Mouse (Mus musculus) forebrain, embryonic 10.5 days (tissue): Measurements from ENCODE around the gene Tex44. TPM values are rescaled to one million over a fixed set of nuclear protein-coding genes. Genes with fewer than 3 reads are reported as not detected.
"Not testable (repeated sequence)": the region's sequence is repeated elsewhere in the genome, so short reads cannot be mapped to it uniquely, and the experiment has no call there.

Experiments used
- DNase-seq: peaks from one replicate; pipeline ENCODE4 v3.0.0-alpha.2; 2017; ENCODE audit warnings: low spot score; ENCODE audit errors: extremely low spot score
- H3K27ac ChIP-seq: fragments of 300-500 bp; sonication (generic); 2 replicates; pipeline ENCODE4 v1.5.1; 2016; ENCODE audit warnings: mild to moderate bottlenecking
- H3K27me3 ChIP-seq: fragments of 300-500 bp; sonication (generic); 2 replicates; pipeline ENCODE4 v1.6.1; 2016; ENCODE audit warnings: mild to moderate bottlenecking; ENCODE audit not compliant: poor library complexity, severe bottlenecking
- H3K36me3 ChIP-seq: fragments of 300-500 bp; sonication (generic); replicated peaks from 2 replicates; pipeline ENCODE4 v1.6.1; 2016; ENCODE audit warnings: mild to moderate bottlenecking, moderate library complexity
- H3K4me1 ChIP-seq: fragments of 300-500 bp; sonication (generic); 2 replicates; pipeline ENCODE4 v1.6.1; 2016
- H3K4me3 ChIP-seq: fragments of 300-500 bp; sonication (generic); 2 replicates; pipeline ENCODE4 v1.5.1; 2016; ENCODE audit warnings: mild to moderate bottlenecking, moderate library complexity
- H3K9me3 ChIP-seq: fragments of 300-500 bp; sonication (generic); 2 replicates; pipeline ENCODE4 v1.6.1; 2016; ENCODE audit warnings: mild to moderate bottlenecking, moderate library complexity
- WGBS: fragments of 180-500 bp; shearing (Covaris S2); methylation state at CpG from one replicate; pipeline ENCODE4 v1.1.7; 2016; 5-methylcytosine and 5-hydroxymethylcytosine counted together
- polyA plus RNA-seq: library from polyadenylated mRNA; unstranded; fragments of >200 nt; fragmentation: Nextera tagmentation; extraction: Ambion mirVana; gene quantifications from 2 replicates; pipeline ENCODE4 v1.2.1, GENCODE M21; 2016

The Tex44 gene
- polyA plus RNA-seq, 1 experiment from 2014 or later, result not detected

DNA sequence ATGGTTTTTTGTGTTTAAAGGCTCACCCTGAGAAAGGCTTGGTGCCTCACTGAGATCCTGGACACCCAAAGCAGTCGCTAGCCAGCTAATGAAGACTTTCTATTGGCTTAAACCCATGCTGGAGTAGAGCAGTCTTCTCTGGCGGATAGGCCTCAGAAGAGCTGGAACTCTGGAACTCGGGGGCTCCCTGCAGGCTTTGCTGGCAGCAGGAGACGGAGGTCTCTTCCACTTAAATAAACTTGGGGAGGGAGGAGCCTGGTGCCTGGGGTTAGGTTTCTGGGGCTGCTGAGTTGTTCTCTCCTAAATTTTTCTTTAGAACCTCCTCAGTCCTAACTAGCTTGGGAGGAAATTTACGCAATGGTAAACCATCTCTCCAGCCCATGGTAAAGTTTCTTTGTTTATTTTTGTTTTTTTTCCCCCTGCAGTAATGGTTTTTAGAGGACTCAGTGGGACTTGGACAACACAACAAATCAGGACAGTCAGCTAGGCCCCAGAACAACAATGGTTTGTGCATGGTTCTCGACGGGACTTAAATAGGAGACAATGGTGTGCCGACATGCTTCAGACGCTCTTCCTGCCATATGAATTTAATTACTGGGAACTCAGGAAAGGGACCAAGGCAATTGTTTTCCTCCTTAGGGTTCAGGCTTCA is 38.2 kb downstream of the Tex44 start:
- 62% methylated on average over 9 of the region's 9 CpGs for WGBS
- H3K36me3 ChIP-seq, result no peaks in the 10 kb centered on the region
- peaks cover 11% of the 10 kb centered on the region for H3K4me1 ChIP-seq
- peak overlapping the region; percentile 86 for H3K27ac ChIP-seq
- no peaks in the 10 kb centered on the region for H3K27me3 ChIP-seq
- no peak overlapping the region for H3K4me3 ChIP-seq
- H3K9me3 ChIP-seq, result peaks cover 7% of the 10 kb centered on the region; the same call in 1 of the 2 replicates
- DNase-seq, result no peak

DNA sequence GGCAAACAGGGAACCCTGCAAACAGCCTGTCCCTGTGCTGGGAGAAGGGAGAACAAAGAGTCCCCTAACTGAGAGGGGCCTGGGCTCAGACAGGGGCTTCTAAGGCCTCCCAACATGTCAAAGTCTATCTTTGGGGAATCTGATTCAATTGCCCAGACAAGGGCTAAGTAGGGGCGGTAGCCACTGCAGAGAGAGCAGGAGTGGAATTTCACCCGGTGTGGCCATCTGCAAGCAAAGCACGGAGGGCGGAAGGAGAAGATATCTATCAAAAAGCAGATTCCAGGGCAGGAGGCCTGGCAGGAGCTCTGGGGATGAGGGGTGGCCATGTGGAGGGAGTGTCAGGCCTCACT is 38.7 kb downstream of the Tex44 start:
- H3K27me3 ChIP-seq, result no peaks in the 10 kb centered on the region
- peaks cover 11% of the 10 kb centered on the region for H3K4me1 ChIP-seq
- H3K4me3 ChIP-seq, result no peak overlapping the region
- no peaks in the 10 kb centered on the region for H3K36me3 ChIP-seq
- peak overlapping the region; percentile 86 for H3K27ac ChIP-seq
- DNase-seq, result no peak
- H3K9me3 ChIP-seq, result peaks cover 7% of the 10 kb centered on the region; the same call in 1 of the 2 replicates
- WGBS, result 55% methylated on average over 4 of the region's 4 CpGs

DNA sequence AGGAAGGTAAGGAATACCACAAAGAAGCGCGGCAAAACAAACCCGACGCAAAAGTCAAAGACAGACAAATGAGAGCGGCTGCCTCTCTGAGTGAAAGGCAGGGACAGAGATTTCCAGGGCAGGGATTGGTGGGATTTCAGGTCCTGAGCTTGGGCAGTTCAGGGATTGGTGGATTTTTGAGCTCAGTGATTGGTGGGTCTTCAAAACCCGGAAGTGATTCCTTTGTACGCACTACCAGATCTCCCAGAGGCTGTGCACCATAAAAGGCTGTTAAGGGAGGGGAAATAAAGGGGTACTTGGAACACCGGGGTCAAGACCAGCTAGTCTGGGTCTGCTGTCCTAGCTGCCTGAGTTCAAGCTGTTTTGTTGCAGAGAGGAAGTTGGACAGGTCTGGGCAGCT is 41.3 kb downstream of the Tex44 start:
- 91% methylated on average over 8 of the region's 8 CpGs for WGBS
- H3K4me1 ChIP-seq, result peaks cover 23% of the 10 kb centered on the region
- H3K9me3 ChIP-seq, result peaks cover 4% of the 10 kb centered on the region; the same call in 1 of the 2 replicates
- no peak overlapping the region for H3K4me3 ChIP-seq
- no peak for DNase-seq
- H3K27me3 ChIP-seq, result no peaks in the 10 kb centered on the region
- H3K27ac ChIP-seq, result no peak overlapping the region
- H3K36me3 ChIP-seq, result no peaks in the 10 kb centered on the region

DNA sequence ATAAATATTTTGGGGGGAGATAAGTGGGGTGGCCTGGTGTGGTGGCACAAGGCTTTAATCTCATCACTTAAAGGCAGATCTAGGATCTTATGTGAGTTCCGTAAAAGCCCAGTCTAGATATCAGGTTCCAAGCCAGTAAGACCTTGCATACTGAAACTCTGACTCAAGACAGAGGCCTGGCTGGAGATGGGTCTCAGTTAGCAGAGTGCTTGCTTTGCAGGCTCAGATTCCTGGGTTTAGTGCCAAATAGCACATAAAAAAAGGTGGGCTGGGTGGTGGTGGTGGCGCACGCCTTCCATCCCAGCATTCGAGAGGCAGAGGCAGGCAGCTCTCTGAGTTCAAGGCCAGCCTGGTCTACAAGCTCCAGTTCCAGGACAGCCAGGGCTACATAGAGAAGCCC is 43.7 kb downstream of the Tex44 start:
- H3K36me3 ChIP-seq, result no peaks in the 10 kb centered on the region
- H3K4me3 ChIP-seq, result no peak overlapping the region
- peaks cover 4% of the 10 kb centered on the region; the same call in 1 of the 2 replicates for H3K9me3 ChIP-seq
- no peak for DNase-seq
- H3K27me3 ChIP-seq, result no peaks in the 10 kb centered on the region
- WGBS, result 96% methylated on average over 4 of the region's 4 CpGs
- H3K4me1 ChIP-seq, result peaks cover 20% of the 10 kb centered on the region
- H3K27ac ChIP-seq, result no peak overlapping the region

DNA sequence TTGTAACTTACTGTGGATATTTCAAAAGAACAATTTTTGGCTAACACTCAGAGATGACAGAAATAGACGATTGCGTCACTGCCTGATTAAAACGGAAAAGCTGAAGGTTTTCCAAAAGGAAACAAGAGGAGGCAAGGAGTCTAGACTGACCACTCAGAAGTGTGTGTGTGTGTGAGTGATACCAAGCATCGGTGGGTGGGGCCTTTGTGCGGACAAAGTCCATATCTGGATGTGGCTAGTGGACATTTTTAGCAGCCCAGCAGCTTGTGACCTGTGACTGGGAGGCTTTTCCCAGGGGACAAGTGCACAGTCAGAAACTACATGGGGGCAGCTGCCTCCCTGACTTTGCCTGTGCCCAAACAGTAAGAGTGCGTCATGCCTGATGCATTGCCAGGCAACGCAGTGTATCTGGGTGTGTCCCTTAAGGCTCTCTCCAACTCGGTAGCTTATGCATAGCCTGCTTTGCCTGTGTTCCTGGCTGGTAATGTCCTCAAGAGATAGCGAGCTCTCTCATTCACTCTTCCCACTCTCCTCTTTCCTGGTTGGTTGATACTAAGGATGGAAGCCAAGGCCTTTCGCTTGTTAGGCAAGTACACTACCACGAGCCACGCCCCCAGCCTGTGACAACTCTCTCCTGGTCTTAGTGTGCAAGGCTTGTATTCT is 44.5 kb downstream of the Tex44 start:
- DNase-seq, result no peak
- H3K36me3 ChIP-seq, result no peaks in the 10 kb centered on the region
- WGBS, result 86% methylated on average over 12 of the region's 12 CpGs

DNA sequence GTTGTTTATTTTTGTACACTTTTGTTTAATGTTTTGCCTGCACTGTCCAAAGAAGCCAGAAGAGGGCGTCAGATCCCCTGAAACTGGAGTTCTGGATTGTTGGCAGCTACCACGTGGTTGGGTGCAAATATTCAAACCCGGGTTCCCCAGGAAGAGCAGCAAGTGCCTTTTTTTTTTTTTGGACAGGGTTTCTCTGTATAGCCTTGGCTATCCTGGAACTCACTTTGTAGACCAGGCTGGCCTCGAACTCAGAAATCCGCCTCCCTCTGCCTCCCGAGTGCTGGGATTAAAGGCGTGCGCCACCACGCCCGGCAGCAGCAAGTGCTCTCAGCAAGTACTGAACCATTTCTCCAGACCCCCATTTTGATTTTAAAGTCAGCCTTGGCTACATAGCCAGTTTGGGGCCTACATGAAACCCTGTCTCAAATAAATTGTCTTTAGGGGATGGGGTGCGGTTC is 45.4 kb downstream of the Tex44 start:
- not testable (repeated sequence) for H3K4me3 ChIP-seq, H3K36me3 ChIP-seq, H3K27me3 ChIP-seq, H3K9me3 ChIP-seq, DNase-seq
- peak overlapping the region; percentile 79 for H3K27ac ChIP-seq
- H3K4me1 ChIP-seq, result peaks cover 18% of the 10 kb centered on the region
- WGBS, result 73% methylated on average over 11 of the region's 11 CpGs

More for the DNA sequence above, 44.5 kb downstream of the Tex44 start:
- H3K27me3 ChIP-seq, result no peaks in the 10 kb centered on the region
- peak overlapping the region; percentile 58; the same call in 1 of the 2 replicates for H3K27ac ChIP-seq
- peaks cover 4% of the 10 kb centered on the region; the same call in 1 of the 2 replicates for H3K9me3 ChIP-seq
- H3K4me3 ChIP-seq, result no peak overlapping the region
- peaks cover 18% of the 10 kb centered on the region for H3K4me1 ChIP-seq

DNA sequence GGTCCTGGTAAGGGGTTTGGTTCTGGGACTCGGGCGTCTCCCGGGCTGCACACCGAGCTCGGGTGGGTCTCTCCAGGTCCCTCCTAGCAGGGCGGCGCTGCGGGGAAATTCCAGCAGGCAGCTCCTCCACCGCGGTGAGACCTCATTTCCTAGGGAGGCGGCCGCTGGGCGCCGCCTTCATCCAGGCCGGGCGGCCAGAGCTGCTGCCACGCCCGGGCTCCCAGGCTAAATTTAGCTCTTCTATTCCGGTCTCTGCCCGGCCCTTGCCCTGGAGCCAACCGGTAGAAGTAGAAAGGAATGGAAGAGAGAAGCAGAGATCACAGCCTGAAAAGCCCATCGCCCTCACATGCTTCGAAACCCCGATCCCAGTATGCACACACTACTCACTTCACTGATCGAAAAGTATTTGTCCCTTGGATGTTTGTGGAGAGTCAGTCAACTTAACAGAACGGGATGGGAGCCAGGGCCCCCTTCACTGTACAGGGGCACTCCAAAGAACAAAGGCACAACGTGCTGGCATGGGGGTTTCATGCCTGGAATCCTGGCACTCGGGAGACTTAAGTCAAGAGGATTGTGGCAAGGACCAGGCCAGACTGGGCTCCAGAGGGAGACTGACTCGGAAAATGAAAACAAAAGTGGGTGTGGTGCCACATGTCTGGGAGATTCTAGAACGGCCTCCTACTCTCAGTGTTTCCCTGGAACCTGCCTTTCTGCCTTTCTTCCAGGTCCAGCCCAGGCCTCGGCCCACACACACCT is 46.2 kb downstream of the Tex44 start:
- Histone ChIP-seq H3K27ac (peak overlapping the region; percentile 79), H3K4me3 (peak overlapping the region; percentile 31), H3K9me3 (no peaks in the 10 kb centered on the region), H3K27me3 (no peaks in the 10 kb centered on the region), H3K36me3 (no peaks in the 10 kb centered on the region), H3K4me1 (peaks cover 18% of the 10 kb centered on the region)
- whole genome bisulfite sequencing, result 25% methylated on average over 31 of the region's 31 CpGs
- DNase-seq, result peak; percentile 48

DNA sequence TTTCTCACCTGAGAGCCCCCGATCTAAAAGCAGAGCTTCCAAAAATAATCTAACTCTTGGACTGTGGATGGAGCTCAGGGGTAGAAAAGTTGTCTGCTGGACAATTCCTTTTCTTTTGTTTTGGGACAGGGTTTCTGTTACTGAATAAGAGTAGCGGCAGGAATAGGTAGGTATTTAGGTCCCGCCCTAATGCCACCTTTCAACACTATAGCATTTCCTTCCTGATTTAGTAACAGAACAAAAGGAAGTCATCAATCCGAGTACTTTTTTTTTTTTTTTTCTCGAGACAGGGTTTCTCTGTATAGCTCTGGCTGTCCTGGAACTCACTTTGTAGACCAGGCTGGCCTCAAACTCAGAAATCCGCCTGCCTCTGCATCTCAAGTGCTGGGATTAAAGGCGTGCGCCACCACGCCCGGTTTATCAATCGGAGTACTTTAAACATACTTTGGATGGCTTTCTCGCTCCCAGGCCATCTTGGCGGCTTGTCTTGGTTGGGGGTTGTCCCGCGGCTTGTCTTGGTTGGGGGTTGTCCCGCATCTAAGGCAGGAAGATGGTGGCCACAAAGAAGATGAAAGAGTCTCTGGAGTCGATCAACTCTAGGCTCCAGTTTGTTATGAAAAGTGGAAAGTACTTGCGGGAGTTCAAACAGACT is 47.1 kb downstream of the Tex44 start:
- 95% methylated on average over 18 of the region's 18 CpGs for WGBS
- H3K27ac ChIP-seq, result peak overlapping the region; percentile 79; the same call in 1 of the 2 replicates
- H3K27me3 ChIP-seq, result no peaks in the 10 kb centered on the region
- no peak for DNase-seq
- H3K4me3 ChIP-seq, result no peak overlapping the region
- H3K36me3 ChIP-seq, result no peaks in the 10 kb centered on the region
- peaks cover 18% of the 10 kb centered on the region for H3K4me1 ChIP-seq
- H3K9me3 ChIP-seq, result no peaks in the 10 kb centered on the region

Other genes with a start within 250 kb of the Tex44 start
- gene B3gnt7, start 123.5 kb upstream of the Tex44 start, polyA plus RNA-seq, result 4.5 and 4.9 TPM in 2 replicates
- 644 and 705 TPM in 2 replicates for gene Ncl, start 66.9 kb upstream of the Tex44 start, polyA plus RNA-seq
- 0.17 and 0.27 TPM in 2 replicates for gene Nmur1, start 101 bp upstream of the Tex44 start, polyA plus RNA-seq
- gene Ptma, start 100.4 kb downstream of the Tex44 start, polyA plus RNA-seq, result 2,941 and 3,273 TPM in 2 replicates
- 64.3 and 68.0 TPM in 2 replicates for gene Pde6d, start 156.3 kb downstream of the Tex44 start, polyA plus RNA-seq
- gene Cops7b, start 156.6 kb downstream of the Tex44 start, polyA plus RNA-seq, result 74.3 and 75.9 TPM in 2 replicates
- 0.90 and 1.4 TPM in 2 replicates for gene Nppc, start 244.2 kb downstream of the Tex44 start, polyA plus RNA-seq